Mouse (Mus musculus) lung, adult 2 months (tissue): ENCODE results near the gene Gpr137b.
"Not testable (repeated sequence)": the region's sequence is repeated elsewhere in the genome, so short reads cannot be mapped to it uniquely, and the experiment has no call there.

Experiments
- CTCF ChIP-seq: fragments of 200-500 bp; IDR thresholded peaks from 2 replicates; pipeline ENCODE4 v1.5.1; 2011; ENCODE audit warnings: mild to moderate bottlenecking, low read length, control low read depth; ENCODE audit not compliant: insufficient read depth
- POLR2A ChIP-seq: fragments of 200-500 bp; IDR thresholded peaks from 2 replicates; pipeline ENCODE4 v1.6.1; 2011; ENCODE audit warnings: low read depth, mild to moderate bottlenecking, control low read depth, low read length, borderline replicate concordance; ENCODE audit errors: extremely low read depth

- not testable (repeated sequence) for TF ChIP-seq CTCF, POLR2A
Observed at GRCm38 (mm10) chr13:13405511-13405910, 11.7 kb upstream of the Gpr137b start.
